Mouse (Mus musculus) forebrain, embryonic 10.5 days (tissue): ENCODE measurements around the gene Rora. TPM values are rescaled to one million over a fixed set of nuclear protein-coding genes. Genes with fewer than 3 reads are reported as not detected.

ENCODE experiments used
- DNase-seq: peaks from one replicate; pipeline ENCODE4 v3.0.0-alpha.2; 2017; ENCODE audit warnings: low spot score; ENCODE audit errors: extremely low spot score
- H3K27ac ChIP-seq: fragments of 300-500 bp; sonication (generic); 2 replicates; pipeline ENCODE4 v1.5.1; 2016; ENCODE audit warnings: mild to moderate bottlenecking
- H3K27me3 ChIP-seq: fragments of 300-500 bp; sonication (generic); 2 replicates; pipeline ENCODE4 v1.6.1; 2016; ENCODE audit warnings: mild to moderate bottlenecking; ENCODE audit not compliant: poor library complexity, severe bottlenecking
- H3K36me3 ChIP-seq: fragments of 300-500 bp; sonication (generic); replicated peaks from 2 replicates; pipeline ENCODE4 v1.6.1; 2016; ENCODE audit warnings: mild to moderate bottlenecking, moderate library complexity
- H3K4me1 ChIP-seq: fragments of 300-500 bp; sonication (generic); 2 replicates; pipeline ENCODE4 v1.6.1; 2016
- H3K4me3 ChIP-seq: fragments of 300-500 bp; sonication (generic); 2 replicates; pipeline ENCODE4 v1.5.1; 2016; ENCODE audit warnings: mild to moderate bottlenecking, moderate library complexity
- H3K9me3 ChIP-seq: fragments of 300-500 bp; sonication (generic); 2 replicates; pipeline ENCODE4 v1.6.1; 2016; ENCODE audit warnings: mild to moderate bottlenecking, moderate library complexity
- WGBS: fragments of 180-500 bp; shearing (Covaris S2); methylation state at CpG from one replicate; pipeline ENCODE4 v1.1.7; 2016; 5-methylcytosine and 5-hydroxymethylcytosine counted together
- polyA plus RNA-seq: library from polyadenylated mRNA; unstranded; fragments of >200 nt; fragmentation: Nextera tagmentation; extraction: Ambion mirVana; gene quantifications from 2 replicates; pipeline ENCODE4 v1.2.1, GENCODE M21; 2016

The Rora gene
- polyA plus RNA-seq, 1 experiment from 2014 or later = 5.6 TPM

DNA sequence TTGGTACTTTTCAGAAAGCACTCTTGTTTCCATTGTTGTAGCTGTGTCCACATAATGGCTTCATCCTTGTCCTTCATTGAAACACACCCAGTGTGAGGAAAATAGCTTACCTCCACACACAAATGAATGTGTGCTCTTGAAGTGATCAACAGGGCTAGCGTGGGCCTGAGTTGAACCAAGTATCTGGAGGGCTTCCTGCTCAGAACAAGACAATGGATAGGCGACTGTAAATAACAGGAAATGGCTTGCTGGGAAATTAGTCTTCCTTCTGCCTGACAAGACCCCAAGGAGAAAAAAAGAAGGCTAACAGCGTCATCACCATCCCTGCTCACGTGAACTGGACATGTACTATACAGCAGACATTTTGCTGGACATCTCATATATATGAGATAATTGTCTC, 374.6 kb downstream of the Rora start:
- DNase-seq = no peak
- Histone ChIP-seq H3K4me3 (no peak overlapping the region), H3K9me3 (no peaks in the 10 kb centered on the region), H3K27me3 (no peaks in the 10 kb centered on the region), H3K4me1 (peaks cover 13% of the 10 kb centered on the region), H3K27ac (no peak overlapping the region), H3K36me3 (no peaks in the 10 kb centered on the region)
- 82% methylated on average over 4 of the region's 4 CpGs for WGBS

GRCm38 (mm10) chr9:69034301-69034871, 380.8 kb downstream of the Rora start:
- H3K27me3 ChIP-seq = no peaks in the 10 kb centered on the region
- H3K4me1 ChIP-seq = peaks cover 4% of the 10 kb centered on the region; the same call in 1 of the 2 replicates
- DNase-seq = no peak
- WGBS = 94% methylated on average over 10 of the region's 10 CpGs
- no peaks in the 10 kb centered on the region for H3K36me3 ChIP-seq
- peaks cover 9% of the 10 kb centered on the region for H3K9me3 ChIP-seq
- no peak overlapping the region for H3K4me3 ChIP-seq
- no peak overlapping the region for H3K27ac ChIP-seq

GRCm38 (mm10) chr9:69035456-69035855, 381.9 kb downstream of the Rora start:
- Histone ChIP-seq H3K27ac (no peak overlapping the region), H3K27me3 (no peaks in the 10 kb centered on the region), H3K4me3 (no peak overlapping the region), H3K4me1 (peaks cover 4% of the 10 kb centered on the region; the same call in 1 of the 2 replicates), H3K36me3 (no peaks in the 10 kb centered on the region), H3K9me3 (peaks cover 10% of the 10 kb centered on the region)
- no peak for DNase-seq
- 84% methylated on average over 7 of the region's 7 CpGs for WGBS

DNA sequence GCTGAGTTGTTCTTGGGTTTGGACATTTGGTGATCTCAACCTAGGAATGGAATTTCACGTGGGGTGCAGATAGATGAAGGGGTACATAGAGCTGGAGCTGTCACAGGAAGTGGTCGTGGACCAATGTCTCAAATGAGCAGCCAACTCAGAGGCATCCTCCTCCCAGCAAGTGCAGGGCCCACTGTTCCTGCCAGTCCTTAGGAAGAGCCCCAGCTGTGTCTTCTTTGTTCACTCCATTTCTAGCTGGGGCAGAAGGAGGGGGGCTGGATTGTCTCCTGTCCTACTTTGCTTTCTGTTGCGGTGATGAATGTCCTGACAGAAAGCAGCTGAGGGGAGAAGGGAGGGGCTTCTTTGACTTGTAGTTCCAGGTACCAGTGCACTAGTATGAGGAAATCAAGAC, 382.7 kb downstream of the Rora start:
- Histone ChIP-seq H3K4me1 (peaks cover 4% of the 10 kb centered on the region; the same call in 1 of the 2 replicates), H3K27ac (no peak overlapping the region), H3K27me3 (no peaks in the 10 kb centered on the region), H3K4me3 (no peak overlapping the region), H3K9me3 (peaks cover 10% of the 10 kb centered on the region), H3K36me3 (no peaks in the 10 kb centered on the region)
- WGBS = 55% methylated on average over 3 of the region's 3 CpGs
- no peak for DNase-seq

- H3K27me3 ChIP-seq = no peaks in the 10 kb centered on the region
- peaks cover 4% of the 10 kb centered on the region; the same call in 1 of the 2 replicates for H3K9me3 ChIP-seq
- no peak for DNase-seq
- no peaks in the 10 kb centered on the region for H3K4me1 ChIP-seq
- H3K27ac ChIP-seq = no peak overlapping the region
- no peak overlapping the region for H3K4me3 ChIP-seq
- H3K36me3 ChIP-seq = no peaks in the 10 kb centered on the region
- WGBS = 94% methylated on average over 8 of the region's 8 CpGs
These were observed 390.5 kb downstream of the Rora start for GRCm38 (mm10) chr9:69043920-69044613.

DNA sequence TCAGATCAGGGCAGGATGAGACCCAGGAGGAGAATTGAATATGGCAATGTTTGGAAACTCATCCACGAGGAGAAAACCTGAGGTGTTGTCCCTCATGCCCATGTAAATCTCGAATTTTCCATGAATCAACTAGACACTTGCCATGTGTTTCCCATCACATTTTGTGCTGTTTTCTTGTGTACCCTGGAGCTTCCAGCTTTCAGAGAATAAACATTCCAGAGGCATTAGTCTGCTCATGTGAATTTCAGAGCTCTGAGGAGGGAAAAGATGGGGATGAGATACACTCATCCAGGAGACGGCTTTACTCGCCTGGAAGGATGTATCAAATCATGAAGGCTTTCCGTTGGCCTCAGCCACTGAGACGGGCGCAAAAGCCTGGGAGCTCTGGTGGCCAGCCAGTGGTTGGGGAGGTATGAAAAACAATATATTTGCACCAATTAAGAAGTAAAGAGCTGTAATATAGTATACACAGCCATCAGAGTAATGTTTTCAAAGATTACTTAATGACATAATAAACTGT, 391.1 kb downstream of the Rora start:
- WGBS = 92% methylated on average over 7 of the region's 7 CpGs
- Histone ChIP-seq H3K27ac (no peak overlapping the region), H3K4me1 (no peaks in the 10 kb centered on the region), H3K36me3 (no peaks in the 10 kb centered on the region), H3K27me3 (no peaks in the 10 kb centered on the region), H3K9me3 (no peaks in the 10 kb centered on the region), H3K4me3 (no peak overlapping the region)
- DNase-seq = no peak

DNA sequence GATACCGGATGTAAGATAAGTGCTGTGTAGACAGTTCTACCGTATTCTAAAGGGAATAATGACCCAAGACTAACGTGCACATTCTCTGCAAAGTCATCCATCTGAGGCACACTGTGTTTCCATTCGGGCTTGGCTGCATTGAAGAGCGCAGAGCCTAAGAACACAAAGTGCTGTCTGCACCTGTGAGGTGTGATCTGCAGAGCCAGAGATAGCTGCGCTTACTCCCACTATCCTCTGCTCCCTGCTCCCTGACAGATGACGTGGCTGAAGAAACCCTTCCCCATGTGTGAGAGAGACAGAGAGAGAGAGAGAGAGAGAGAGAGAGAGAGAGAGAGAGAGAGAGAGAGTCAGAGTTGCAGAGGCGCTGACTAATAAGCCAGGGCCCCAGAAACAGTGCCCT, 392.3 kb downstream of the Rora start:
- no peak for DNase-seq
- Histone ChIP-seq H3K36me3 (no peaks in the 10 kb centered on the region), H3K4me3 (no peak overlapping the region), H3K27me3 (no peaks in the 10 kb centered on the region), H3K9me3 (no peaks in the 10 kb centered on the region), H3K4me1 (0 out of 2 replicates have a peak, but pooled peaks cover 3% of the 10 kb centered on the region), H3K27ac (no peak overlapping the region)
- WGBS = 90% methylated on average over 8 of the region's 8 CpGs

- no peak overlapping the region for H3K4me3 ChIP-seq
- no peaks in the 10 kb centered on the region for H3K27me3 ChIP-seq
- H3K9me3 ChIP-seq = no peaks in the 10 kb centered on the region
- no peak for DNase-seq
- no peak overlapping the region for H3K27ac ChIP-seq
- no peaks in the 10 kb centered on the region for H3K36me3 ChIP-seq
- H3K4me1 ChIP-seq = 0 out of 2 replicates have a peak, but pooled peaks cover 3% of the 10 kb centered on the region
- 82% methylated on average over 8 of the region's 8 CpGs for WGBS
These were observed 397.3 kb downstream of the Rora start for GRCm38 (mm10) chr9:69050856-69051255.

DNA sequence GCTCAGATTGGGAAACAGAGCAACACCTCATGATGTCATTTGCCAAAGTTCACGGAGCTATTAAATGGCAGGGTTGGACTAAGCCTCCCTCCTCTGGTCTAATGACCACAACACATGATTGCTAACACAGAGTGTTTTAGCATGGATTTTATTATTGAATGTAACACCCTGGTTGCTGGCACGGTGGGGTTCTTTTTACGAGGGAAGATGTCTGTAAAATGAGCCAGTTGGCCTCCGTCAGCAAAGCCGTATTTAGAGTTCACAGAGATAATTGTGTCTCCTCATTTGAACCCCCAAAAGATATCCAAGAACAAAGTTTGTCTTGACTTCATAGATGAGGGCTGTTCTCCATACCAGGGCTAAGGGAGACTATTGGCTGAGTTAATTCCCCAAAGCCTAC, 398.3 kb downstream of the Rora start:
- Histone ChIP-seq H3K9me3 (no peaks in the 10 kb centered on the region), H3K27me3 (no peaks in the 10 kb centered on the region), H3K4me1 (0 out of 2 replicates have a peak, but pooled peaks cover 3% of the 10 kb centered on the region), H3K27ac (no peak overlapping the region), H3K4me3 (no peak overlapping the region), H3K36me3 (no peaks in the 10 kb centered on the region)
- DNase-seq = no peak
- WGBS = 91% methylated on average over 5 of the region's 5 CpGs

GRCm38 (mm10) chr9:69055302-69055701, 401.7 kb downstream of the Rora start:
- WGBS = 97% methylated on average over 5 of the region's 5 CpGs
- no peaks in the 10 kb centered on the region for H3K36me3 ChIP-seq

GRCm38 (mm10) chr9:69071203-69071867, 417.7 kb downstream of the Rora start:
- Histone ChIP-seq H3K4me3 (no peak overlapping the region), H3K9me3 (no peaks in the 10 kb centered on the region), H3K27ac (no peak overlapping the region), H3K36me3 (no peaks in the 10 kb centered on the region), H3K27me3 (no peaks in the 10 kb centered on the region), H3K4me1 (peaks cover 15% of the 10 kb centered on the region)
- 62% methylated on average over 15 of the region's 15 CpGs for WGBS
- no peak for DNase-seq

More at GRCm38 (mm10) chr9:69055302-69055701, 401.7 kb downstream of the Rora start:
- no peaks in the 10 kb centered on the region for H3K27me3 ChIP-seq
- no peak overlapping the region for H3K4me3 ChIP-seq
- DNase-seq = no peak
- 0 out of 2 replicates have a peak, but pooled peaks cover 3% of the 10 kb centered on the region for H3K4me1 ChIP-seq
- H3K27ac ChIP-seq = no peak overlapping the region
- no peaks in the 10 kb centered on the region for H3K9me3 ChIP-seq

DNA sequence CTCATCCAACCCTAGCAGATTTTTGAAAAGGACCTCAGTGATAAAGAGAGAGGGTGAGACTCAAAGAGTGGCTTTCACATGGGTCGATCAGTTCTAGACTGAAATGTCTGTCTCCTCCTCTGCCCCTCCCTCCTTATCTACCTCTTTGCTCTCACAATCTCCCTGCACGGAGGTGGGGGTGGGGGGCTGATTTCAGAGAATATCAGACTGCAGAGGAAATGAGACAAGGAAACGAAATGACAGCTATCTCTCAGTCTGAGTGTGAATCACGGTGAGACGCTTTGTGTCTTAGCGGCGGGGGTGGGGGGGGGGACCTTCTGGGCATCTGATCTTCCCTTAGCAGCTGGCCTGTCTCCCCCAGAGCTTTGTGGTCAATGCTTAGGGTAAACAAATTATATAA, 419.7 kb downstream of the Rora start:
- Histone ChIP-seq H3K4me3 (no peak overlapping the region), H3K9me3 (no peaks in the 10 kb centered on the region), H3K27me3 (no peaks in the 10 kb centered on the region), H3K4me1 (peaks cover 15% of the 10 kb centered on the region), H3K27ac (no peak overlapping the region), H3K36me3 (no peaks in the 10 kb centered on the region)
- WGBS = 88% methylated on average over 7 of the region's 7 CpGs
- DNase-seq = no peak
